Mouse (Mus musculus) ES-E14 (cell line): Measurements from ENCODE around the gene Glt6d1. TPM values are rescaled to one million over a fixed set of nuclear protein-coding genes. Genes with fewer than 3 reads are reported as not detected.

ENCODE experiments used
- DNase-seq: peaks from one replicate; pipeline ENCODE4 v3.0.0-alpha.2; 2013; ENCODE audit warnings: low read depth, low spot score
- H3K27ac ChIP-seq: 2 replicates; pipeline ENCODE4 v1.5.1; 2012; ENCODE audit warnings: low read depth, mild to moderate bottlenecking, low read length, moderate library complexity, mixed read lengths; ENCODE audit not compliant: poor library complexity, insufficient read depth, severe bottlenecking
- H3K36me3 ChIP-seq: 2 replicates; pipeline ENCODE4 v1.6.1; 2012; ENCODE audit warnings: mild to moderate bottlenecking, low read length, moderate library complexity, mixed read lengths; ENCODE audit not compliant: control insufficient read depth, poor library complexity, insufficient read depth, severe bottlenecking
- H3K4me1 ChIP-seq, 2 experiments: fragments of 150-350 bp in 1 of 2; sonication (generic) in 1 of 2; 2 replicates each; pipeline ENCODE4 v1.6.1; 2012; ENCODE audit warnings: low read length in 2 of 2, mild to moderate bottlenecking in 1 of 2, mixed read lengths in 1 of 2; ENCODE audit not compliant: control insufficient read depth in 2 of 2, insufficient read depth in 2 of 2, poor library complexity in 1 of 2
- H3K4me3 ChIP-seq, 2 experiments: fragments of 150-350 bp in 1 of 2; sonication (generic) in 1 of 2; 2 replicates each; pipeline ENCODE4 v1.5.1; 2012; ENCODE audit warnings: low read length in 2 of 2, low read depth in 1 of 2, mild to moderate bottlenecking in 1 of 2, mixed read lengths in 1 of 2; ENCODE audit not compliant: insufficient read depth in 1 of 2, poor library complexity in 1 of 2, severe bottlenecking in 1 of 2
- H3K9ac ChIP-seq: 2 replicates; pipeline ENCODE4 v1.6.1; 2012; ENCODE audit warnings: low read depth, mild to moderate bottlenecking, low read length, mixed read lengths; ENCODE audit not compliant: poor library complexity, insufficient read depth, severe bottlenecking
- H3K9me3 ChIP-seq: fragments of 150-350 bp; sonication (generic); 2 replicates; pipeline ENCODE4 v1.6.1; 2012; ENCODE audit warnings: low read depth, mild to moderate bottlenecking, low read length; ENCODE audit not compliant: control insufficient read depth, insufficient read depth
- CHD2 ChIP-seq: IDR thresholded peaks from 2 replicates; pipeline ENCODE4 v1.6.1; 2014; ENCODE audit warnings: mild to moderate bottlenecking, low read depth, low read length, inconsistent platforms
- HCFC1 ChIP-seq: IDR thresholded peaks from 2 replicates; pipeline ENCODE4 v1.6.1; 2012; ENCODE audit warnings: low read length, inconsistent platforms, borderline replicate concordance; ENCODE audit not compliant: insufficient read depth
- MAFK ChIP-seq: IDR thresholded peaks from 2 replicates; pipeline ENCODE4 v1.6.1; 2014; ENCODE audit warnings: mild to moderate bottlenecking, low read depth, low read length, inconsistent platforms; ENCODE audit not compliant: insufficient read depth
- ZC3H11A ChIP-seq: IDR thresholded peaks from 2 replicates; pipeline ENCODE4 v1.6.1; 2012; ENCODE audit warnings: low read depth, mild to moderate bottlenecking, inconsistent platforms, low read length, borderline replicate concordance
- ZNF384 ChIP-seq: IDR thresholded peaks from 2 replicates; pipeline ENCODE4 v1.6.1; 2012; ENCODE audit warnings: low read depth, low read length, inconsistent platforms
- in situ Hi-C, 2 experiments: fragments of 600-800 bp; cut with MboI; formaldehyde crosslinking; loops; one replicate each; pipeline ENCODE4 v1.15.1; 2025; ENCODE audit warnings: low sequenced_read_pairs in 2 of 2, inconsistent platforms in 1 of 2; ENCODE audit not compliant: unreplicated experiment in 2 of 2
- total RNA-seq: library from RNA; depleted of rRNA; stranded (reverse); fragments of 300-350 nt; gene quantifications from 2 replicates; pipeline ENCODE4 v1.2.3, GENCODE M21; 2012

The Glt6d1 gene
- total RNA-seq, 1 experiment, result not detected

GRCm38 (mm10) chr2:25813364-25813763 lies 2.3 kb downstream of the Glt6d1 start:
- Histone ChIP-seq H3K4me1 (no peaks in the 10 kb centered on the region), H3K4me3 (no peak overlapping the region), H3K9me3 (no peaks in the 10 kb centered on the region), H3K36me3 (no peaks in the 10 kb centered on the region), H3K9ac (no peak overlapping the region), H3K27ac (no peak overlapping the region)
- in situ Hi-C loops, result no loop called here
- TF ChIP-seq MAFK, result no peak
- no peak for TF ChIP-seq ZC3H11A
- TF ChIP-seq ZNF384, result no peak
- no peak for TF ChIP-seq HCFC1
- no peak for TF ChIP-seq CHD2
- DNase-seq, result no peak

- no peaks in the 10 kb centered on the region for H3K36me3 ChIP-seq
- in situ Hi-C loops, result no loop called here
- TF ChIP-seq MAFK (no peak), HCFC1 (no peak), CHD2 (no peak), ZC3H11A (no peak), ZNF384 (no peak)
- no peak overlapping the region for H3K9ac ChIP-seq
- H3K4me1 ChIP-seq, result no peaks in the 10 kb centered on the region
- H3K4me3 ChIP-seq, result no peak overlapping the region
- DNase-seq, result no peak
- H3K9me3 ChIP-seq, result no peaks in the 10 kb centered on the region
- H3K27ac ChIP-seq, result no peak overlapping the region
These were observed 3.9 kb downstream of the Glt6d1 start for GRCm38 (mm10) chr2:25811711-25812110.

- DNase-seq, result no peak
- TF ChIP-seq HCFC1, result no peak
- TF ChIP-seq CHD2, result no peak
- no peak for TF ChIP-seq ZC3H11A
- TF ChIP-seq MAFK, result no peak
- no peak for TF ChIP-seq ZNF384
- H3K9me3 ChIP-seq, result no peaks in the 10 kb centered on the region
- in situ Hi-C loops, result no loop called here
- no peaks in the 10 kb centered on the region for H3K4me1 ChIP-seq
- no peaks in the 10 kb centered on the region for H3K36me3 ChIP-seq
- no peak overlapping the region for H3K9ac ChIP-seq
- H3K4me3 ChIP-seq, result no peak overlapping the region
- H3K27ac ChIP-seq, result no peak overlapping the region
These were observed 17.6 kb downstream of the Glt6d1 start for GRCm38 (mm10) chr2:25798065-25798464.

- no peak overlapping the region for H3K4me3 ChIP-seq
- no peak for DNase-seq
- H3K36me3 ChIP-seq, result no peaks in the 10 kb centered on the region
- TF ChIP-seq ZNF384, result no peak
- TF ChIP-seq ZC3H11A, result no peak
- no peak for TF ChIP-seq HCFC1
- no peak for TF ChIP-seq CHD2
- TF ChIP-seq MAFK, result no peak
- in situ Hi-C loops, result no loop called here
- H3K9ac ChIP-seq, result no peak overlapping the region
- H3K27ac ChIP-seq, result no peak overlapping the region
- H3K9me3 ChIP-seq, result no peaks in the 10 kb centered on the region
- no peaks in the 10 kb centered on the region for H3K4me1 ChIP-seq
These were observed 18.0 kb downstream of the Glt6d1 start for GRCm38 (mm10) chr2:25797635-25798034.

GRCm38 (mm10) chr2:25789092-25789491 lies 26.6 kb downstream of the Glt6d1 start:
- no peaks in the 10 kb centered on the region for H3K4me1 ChIP-seq
- no peaks in the 10 kb centered on the region for H3K9me3 ChIP-seq
- H3K36me3 ChIP-seq, result no peaks in the 10 kb centered on the region
- TF ChIP-seq MAFK, result no peak
- no peak for TF ChIP-seq ZC3H11A
- no peak for TF ChIP-seq HCFC1
- no peak for TF ChIP-seq CHD2
- TF ChIP-seq ZNF384, result no peak
- DNase-seq, result no peak
- in situ Hi-C loops, result no loop called here
- H3K27ac ChIP-seq, result no peak overlapping the region
- H3K9ac ChIP-seq, result no peak overlapping the region
- no peak overlapping the region for H3K4me3 ChIP-seq
